Mouse (Mus musculus) activated CD4-positive, CD25-positive, alpha-beta regulatory T cell, adult 9 weeks (primary cell): Measurements from ENCODE around the gene Dpy19l2. TPM values are rescaled to one million over a fixed set of nuclear protein-coding genes. Genes with fewer than 3 reads are reported as not detected.

ENCODE experiments used
- polyA plus RNA-seq: library from polyadenylated mRNA; unstranded; fragments of 100-300 nt; shearing (Covaris generic); gene quantifications from one replicate; pipeline ENCODE4 v1.2.1, GENCODE M21; 2017

The Dpy19l2 gene
- not detected for polyA plus RNA-seq

GRCm38 (mm10) chr9:24695700-24696404, at the start of gene Dpy19l2:
Gene Dpy19l2 (minus strand): TSS chr9:24696293.

GRCm38 (mm10) chr9:24624896-24625295, 71.2 kb downstream of the Dpy19l2 start, which contains the start of gene Cypt4:
Gene Cypt4 (plus strand): TSS chr9:24625196.

Other genes starting within 250 kb of the Dpy19l2 start
- gene Dpy19l1, start 193.2 kb downstream of the Dpy19l2 start, polyA plus RNA-seq, result 1.7 TPM
- not detected for gene Cypt4, start 71.1 kb downstream of the Dpy19l2 start, polyA plus RNA-seq
- not detected for gene Tbx20, start 78.0 kb upstream of the Dpy19l2 start, polyA plus RNA-seq